Mouse (Mus musculus) stomach, adult 2 months (tissue): ENCODE results near the gene Ccdc153. TPM values are rescaled to one million over a fixed set of nuclear protein-coding genes. Genes with fewer than 3 reads are reported as not detected.

Experiments
- polyA plus RNA-seq: library from polyadenylated mRNA; depleted of rRNA; stranded (reverse); fragments of >200 nt; gene quantifications from 2 replicates; pipeline ENCODE4 v1.2.3, GENCODE M21; 2012; rRNA removed

Ccdc153 gene
- polyA plus RNA-seq = 0.06 TPM in 1 of 2 replicates, not detected in the other

GRCm38 (mm10) chr9:44240399-44240798 lies at the start of gene Ccdc153:
Ccdc153 (plus strand) TSS chr9:44240676.

GRCm38 (mm10) chr9:44233802-44234478 lies 6.5 kb upstream of the Ccdc153 start, which contains the start of gene Cbl:
Cbl (minus strand) TSS chr9:44234049.

GRCm38 (mm10) chr9:44251314-44251713 lies 10.8 kb downstream of the Ccdc153 start, which contains the start of gene Pdzd3:
Pdzd3 (minus strand) TSS chr9:44251471.

GRCm38 (mm10) chr9:44268432-44268831 lies 28.0 kb downstream of the Ccdc153 start, which contains the start of gene Nlrx1:
Nlrx1 (minus strand) TSS chr9:44268599.

GRCm38 (mm10) chr9:44288076-44288958 lies 47.8 kb downstream of the Ccdc153 start, which contains the start of gene Abcg4:
Abcg4 (minus strand) TSS chr9:44288615.

Other genes with a start within 250 kb of the Ccdc153 start
- gene Thy1, start 197.3 kb upstream of the Ccdc153 start, polyA plus RNA-seq = 21.2 and 22.5 TPM in 2 replicates
- gene Usp2, start 173.7 kb upstream of the Ccdc153 start, polyA plus RNA-seq = 2.8 and 5.2 TPM in 2 replicates
- gene Mfrp, start 138.9 kb upstream of the Ccdc153 start, polyA plus RNA-seq = 0.35 and 0.42 TPM in 2 replicates
- 9.8 and 13.4 TPM in 2 replicates for gene C1qtnf5, start 133.4 kb upstream of the Ccdc153 start, polyA plus RNA-seq
- gene Gm49380, start 127.2 kb upstream of the Ccdc153 start, polyA plus RNA-seq = 0.03 and 0.43 TPM in 2 replicates
- 19.0 and 21.9 TPM in 2 replicates for gene Rnf26, start 127.2 kb upstream of the Ccdc153 start, polyA plus RNA-seq
- gene Mcam, start 106.2 kb upstream of the Ccdc153 start, polyA plus RNA-seq = 38.7 and 43.6 TPM in 2 replicates
- 2.5 TPM in 2 replicates for gene Cbl, start 6.6 kb upstream of the Ccdc153 start, polyA plus RNA-seq
- gene Pdzd3, start 10.8 kb downstream of the Ccdc153 start, polyA plus RNA-seq = not detected in 2 replicates
- 4.4 and 5.1 TPM in 2 replicates for gene Nlrx1, start 27.9 kb downstream of the Ccdc153 start, polyA plus RNA-seq
- 3.1 and 3.2 TPM in 2 replicates for gene Abcg4, start 47.9 kb downstream of the Ccdc153 start, polyA plus RNA-seq
- 3.4 and 5.5 TPM in 2 replicates for gene Hinfp, start 65.0 kb downstream of the Ccdc153 start, polyA plus RNA-seq
- gene C2cd2l, start 79.6 kb downstream of the Ccdc153 start, polyA plus RNA-seq = 38.4 and 40.7 TPM in 2 replicates
- gene Dpagt1, start 85.3 kb downstream of the Ccdc153 start, polyA plus RNA-seq = 27.1 and 28.1 TPM in 2 replicates
- gene H2afx, start 94.0 kb downstream of the Ccdc153 start, polyA plus RNA-seq = 42.8 and 86.6 TPM in 2 replicates
- 19.0 and 20.5 TPM in 2 replicates for gene Hmbs, start 103.6 kb downstream of the Ccdc153 start, polyA plus RNA-seq
- 7.8 and 9.0 TPM in 2 replicates for gene Vps11, start 121.0 kb downstream of the Ccdc153 start, polyA plus RNA-seq
- 23.7 and 29.7 TPM in 2 replicates for gene Hyou1, start 138.8 kb downstream of the Ccdc153 start, polyA plus RNA-seq
- 9.2 and 12.1 TPM in 2 replicates for gene Slc37a4, start 156.2 kb downstream of the Ccdc153 start, polyA plus RNA-seq
- 17.8 and 26.3 TPM in 2 replicates for gene Rps25, start 166.5 kb downstream of the Ccdc153 start, polyA plus RNA-seq
- gene Trappc4, start 166.9 kb downstream of the Ccdc153 start, polyA plus RNA-seq = 11.9 and 17.8 TPM in 2 replicates
- gene Ccdc84, start 177.9 kb downstream of the Ccdc153 start, polyA plus RNA-seq = 6.7 and 13.0 TPM in 2 replicates
- not detected in 2 replicates for gene Foxr1, start 200.5 kb downstream of the Ccdc153 start, polyA plus RNA-seq
- 0.19 and 0.81 TPM in 2 replicates for gene Upk2, start 214.3 kb downstream of the Ccdc153 start, polyA plus RNA-seq
- gene Bcl9l, start 242.1 kb downstream of the Ccdc153 start, polyA plus RNA-seq = 23.6 and 25.0 TPM in 2 replicates